Mouse (Mus musculus) heart, embryonic 14.5 days (tissue): ENCODE measurements around the gene Avpi1. TPM values are rescaled to one million over a fixed set of nuclear protein-coding genes. Genes with fewer than 3 reads are reported as not detected.
A peak's percentile ranks its signal among the peaks of the same experiment; 100 is the strongest.

Experiments
- ATAC-seq: fragments of 200-750 bp; cut with Nextera tagmentation; 2 replicates; pipeline ENCODE4 v1.8.0; 2017; ENCODE audit warnings: low read depth, moderate TSS enrichment; ENCODE audit not compliant: insufficient number of reproducible peaks, insufficient read depth, low FRiP score
- H3K27ac ChIP-seq, 2 experiments: fragments of 200-500 bp in 1 of 2; fragments of 300-500 bp in 1 of 2; sonication (generic) in 1 of 2; replicated peaks in 1 of 2; 2 replicates each; pipeline ENCODE4 v1.5.1; 2012 to 2014; ENCODE audit warnings: low read depth in 2 of 2, low read length in 2 of 2, control low read depth in 1 of 2, mild to moderate bottlenecking in 1 of 2, mixed read lengths in 1 of 2; ENCODE audit not compliant: control insufficient read depth in 1 of 2, insufficient read depth in 1 of 2
- H3K27me3 ChIP-seq: fragments of 300-500 bp; sonication (generic); 2 replicates; pipeline ENCODE4 v1.6.1; 2014; ENCODE audit warnings: mild to moderate bottlenecking, low read length, control low read depth; ENCODE audit not compliant: control insufficient read depth, insufficient read depth
- H3K36me3 ChIP-seq: fragments of 300-500 bp; sonication (generic); 2 replicates; pipeline ENCODE4 v1.6.1; 2014; ENCODE audit warnings: mild to moderate bottlenecking, control low read depth, low read length, mixed read lengths; ENCODE audit not compliant: control insufficient read depth, insufficient read depth
- H3K4me1 ChIP-seq, 2 experiments: fragments of 200-500 bp in 1 of 2; fragments of 300-500 bp in 1 of 2; sonication (generic) in 1 of 2; 2 replicates each; pipeline ENCODE4 v1.6.1; 2012 to 2014; ENCODE audit warnings: low read length in 2 of 2, control low read depth in 1 of 2, mixed read lengths in 1 of 2; ENCODE audit not compliant: control insufficient read depth in 2 of 2, insufficient read depth in 2 of 2
- H3K4me2 ChIP-seq: fragments of 300-500 bp; sonication (generic); 2 replicates; pipeline ENCODE4 v1.6.1; 2014; ENCODE audit warnings: mild to moderate bottlenecking, low read length
- H3K4me3 ChIP-seq, 2 experiments: fragments of 200-500 bp in 1 of 2; fragments of 300-500 bp in 1 of 2; sonication (generic) in 1 of 2; 2 replicates each; pipeline ENCODE4 v1.5.1; 2012 to 2014; ENCODE audit warnings: low read length in 2 of 2, mild to moderate bottlenecking in 2 of 2, control low read depth in 1 of 2, low read depth in 1 of 2, moderate library complexity in 1 of 2; ENCODE audit not compliant: control insufficient read depth in 1 of 2, insufficient read depth in 1 of 2
- H3K9ac ChIP-seq: fragments of 300-500 bp; sonication (generic); 2 replicates; pipeline ENCODE4 v1.6.1; 2014; ENCODE audit warnings: mild to moderate bottlenecking, low read length
- H3K9me3 ChIP-seq: fragments of 300-500 bp; sonication (generic); 2 replicates; pipeline ENCODE4 v1.6.1; 2016; ENCODE audit warnings: low read length, control low read depth; ENCODE audit not compliant: control insufficient read depth
- WGBS: fragments of 180-500 bp; shearing (Covaris S2); extraction: QIAGEN DNeasy Blood & Tissue Kit; methylation state at CpG from one replicate; pipeline ENCODE4 v1.1.7; 2014; 5-methylcytosine and 5-hydroxymethylcytosine counted together
- polyA plus RNA-seq: library from polyadenylated mRNA; unstranded; fragments of >200 nt; fragmentation: Nextera tagmentation; extraction: Ambion mirVana; gene quantifications from 2 replicates; pipeline ENCODE4 v1.2.1, GENCODE M21; 2014

The Avpi1 gene
- polyA plus RNA-seq, 1 experiment from 2014 or later, result 38.2 TPM

- Histone ChIP-seq H3K9ac (peak overlapping the region; percentile 51; the same call in 1 of the 2 replicates), H3K9me3 (no peaks in the 10 kb centered on the region), H3K36me3 (no peaks in the 10 kb centered on the region), H3K4me1 (peaks cover 0 to 12% of the 10 kb centered on the region in 2 experiments; a peak in 2 of 4 replicates), H3K4me2 (peak overlapping the region; percentile 59), H3K4me3 (peak overlapping the region in 1 of 2 experiments; percentile 21; a peak in 1 of 4 replicates), H3K27me3 (peaks cover 8% of the 10 kb centered on the region; the same call in 1 of the 2 replicates), H3K27ac (no peak overlapping the region)
- WGBS, result 2% methylated on average over 12 of the region's 12 CpGs
- no peak for ATAC-seq
Observed at GRCm38 (mm10) chr19:42166130-42166529, 37.3 kb upstream of the Avpi1 start.

GRCm38 (mm10) chr19:42164188-42164587 is 35.3 kb upstream of the Avpi1 start:
- no peak overlapping the region for H3K27ac ChIP-seq
- no peaks in the 10 kb centered on the region for H3K36me3 ChIP-seq
- H3K27me3 ChIP-seq, result peaks cover 6% of the 10 kb centered on the region; the same call in 1 of the 2 replicates
- H3K9ac ChIP-seq, result no peak overlapping the region
- no peak for ATAC-seq
- H3K4me2 ChIP-seq, result no peak overlapping the region
- no peaks in the 10 kb centered on the region for H3K9me3 ChIP-seq
- 64% methylated on average over 7 of the region's 7 CpGs for WGBS
- 0 out of 4 replicates have a peak, but pooled peaks cover 0 to 4% of the 10 kb centered on the region in 2 experiments for H3K4me1 ChIP-seq
- H3K4me3 ChIP-seq, result no peak overlapping the region

- Histone ChIP-seq H3K27me3 (peaks cover 2% of the 10 kb centered on the region; the same call in 1 of the 2 replicates), H3K27ac (no peak within 1 kb of the TSS), H3K36me3 (no peaks in the 10 kb centered on the region), H3K4me1 (0 out of 4 replicates have a peak, but pooled peaks cover 0 to 4% of the 10 kb centered on the region in 2 experiments), H3K9me3 (no peaks in the 10 kb centered on the region), H3K4me2 (no peak within 1 kb of the TSS), H3K4me3 (no peak within 1 kb of the TSS), H3K9ac (no peak within 1 kb of the TSS)
- no peak for ATAC-seq
- WGBS, result 64% methylated on average over 5 of the region's 5 CpGs
Observed at GRCm38 (mm10) chr19:42163764-42164163, 34.9 kb upstream of the Avpi1 start, which contains the start of gene Zfyve27. Zfyve27 (plus strand) TSS chr19:42163951.

GRCm38 (mm10) chr19:42158246-42159017 is 29.6 kb upstream of the Avpi1 start:
- 17% methylated on average over 13 of the region's 13 CpGs for WGBS
- H3K27ac ChIP-seq, result peak overlapping the region in 1 of 2 experiments; percentile 19; a peak in 1 of 4 replicates

GRCm38 (mm10) chr19:42157493-42158237 is 28.8 kb upstream of the Avpi1 start:
- 0 out of 4 replicates have a peak overlapping the region, but pooled peaks of 1 of the 2 experiments have one; percentile 19 for H3K27ac ChIP-seq

More at GRCm38 (mm10) chr19:42158246-42159017, 29.6 kb upstream of the Avpi1 start:
- ATAC-seq, result no peak
- no peak overlapping the region for H3K4me2 ChIP-seq
- no peak overlapping the region for H3K4me3 ChIP-seq
- no peaks in the 10 kb centered on the region for H3K9me3 ChIP-seq
- H3K36me3 ChIP-seq, result no peaks in the 10 kb centered on the region
- H3K27me3 ChIP-seq, result no peaks in the 10 kb centered on the region
- peaks cover 4 to 6% of the 10 kb centered on the region in 2 experiments; a peak in 3 of 4 replicates for H3K4me1 ChIP-seq
- H3K9ac ChIP-seq, result 0 out of 2 replicates have a peak overlapping the region, but pooled peaks have one; percentile 27

GRCm38 (mm10) chr19:42151990-42152389 is 23.1 kb upstream of the Avpi1 start:
- ATAC-seq, result no peak
- Histone ChIP-seq H3K36me3 (peaks cover 17% of the 10 kb centered on the region), H3K27ac (0 out of 4 replicates have a peak overlapping the region, but pooled peaks of 1 of the 2 experiments have one; percentile 45), H3K27me3 (no peaks in the 10 kb centered on the region), H3K9me3 (no peaks in the 10 kb centered on the region), H3K4me2 (no peak overlapping the region), H3K9ac (no peak overlapping the region), H3K4me3 (no peak overlapping the region), H3K4me1 (peaks cover 16 to 39% of the 10 kb centered on the region in 2 experiments)
- 5% methylated on average over 6 of the region's 6 CpGs for WGBS

More at GRCm38 (mm10) chr19:42157493-42158237, 28.8 kb upstream of the Avpi1 start:
- Histone ChIP-seq H3K9ac (no peak overlapping the region), H3K27me3 (no peaks in the 10 kb centered on the region), H3K4me1 (peaks cover 4 to 6% of the 10 kb centered on the region in 2 experiments; a peak in 3 of 4 replicates), H3K36me3 (no peaks in the 10 kb centered on the region), H3K9me3 (no peaks in the 10 kb centered on the region), H3K4me3 (no peak overlapping the region), H3K4me2 (no peak overlapping the region)
- ATAC-seq, result no peak
- WGBS, result 33% methylated on average over 11 of the region's 12 CpGs

- 14% methylated on average over 7 of the region's 7 CpGs for WGBS
Observed at GRCm38 (mm10) chr19:42148569-42148860, 19.7 kb upstream of the Avpi1 start.

More at GRCm38 (mm10) chr19:42148569-42148860, 19.7 kb upstream of the Avpi1 start:
- H3K9me3 ChIP-seq, result no peaks in the 10 kb centered on the region
- H3K4me3 ChIP-seq, result peak overlapping the region; percentile 75 to 80
- H3K4me2 ChIP-seq, result peak overlapping the region; percentile 96
- H3K27me3 ChIP-seq, result no peaks in the 10 kb centered on the region
- peaks cover 17% of the 10 kb centered on the region for H3K36me3 ChIP-seq
- H3K4me1 ChIP-seq, result peaks cover 21 to 45% of the 10 kb centered on the region in 2 experiments
- ATAC-seq, result no peak
- peak overlapping the region; percentile 84 to 92 for H3K27ac ChIP-seq
- H3K9ac ChIP-seq, result peak overlapping the region; percentile 94
